Mouse (Mus musculus) layer of hippocampus, postnatal 25 days (tissue): ENCODE results near the gene Lmntd2. TPM values are rescaled to one million over a fixed set of nuclear protein-coding genes. Genes with fewer than 3 reads are reported as not detected.
A peak's percentile ranks its signal among the peaks of the same experiment; 100 is the strongest.
"Not testable (repeated sequence)": the region's sequence is repeated elsewhere in the genome, so short reads cannot be mapped to it uniquely, and the experiment has no call there.

Source experiments
- DNase-seq, 2 experiments: peaks; one replicate each; pipeline ENCODE4 v3.0.0; 2022; ENCODE audit warnings: mixed read lengths in 2 of 2, low spot score in 1 of 2; ENCODE audit errors: extremely low spot score in 1 of 2
- total RNA-seq, 2 experiments: library from RNA; stranded (reverse); gene quantifications; 2 replicates each; pipeline ENCODE4 v1.2.3; 2021

Lmntd2 gene
- total RNA-seq = not detected

- DNase-seq = no peak
These were observed at the start of gene Lmntd2 for GRCm38 (mm10) chr7:141213605-141214235. Gene Lmntd2 (minus strand): TSS chr7:141214080.

GRCm38 (mm10) chr7:141263640-141264039 is 49.8 kb upstream of the Lmntd2 start:
- no peak for DNase-seq

GRCm38 (mm10) chr7:141261480-141261879 is 47.6 kb upstream of the Lmntd2 start:
- no peak for DNase-seq

- DNase-seq = no peak
These were observed 42.3 kb upstream of the Lmntd2 start for GRCm38 (mm10) chr7:141256159-141256558.

GRCm38 (mm10) chr7:141250486-141250885 is 36.6 kb upstream of the Lmntd2 start:
- DNase-seq = not testable (repeated sequence)

DNA sequence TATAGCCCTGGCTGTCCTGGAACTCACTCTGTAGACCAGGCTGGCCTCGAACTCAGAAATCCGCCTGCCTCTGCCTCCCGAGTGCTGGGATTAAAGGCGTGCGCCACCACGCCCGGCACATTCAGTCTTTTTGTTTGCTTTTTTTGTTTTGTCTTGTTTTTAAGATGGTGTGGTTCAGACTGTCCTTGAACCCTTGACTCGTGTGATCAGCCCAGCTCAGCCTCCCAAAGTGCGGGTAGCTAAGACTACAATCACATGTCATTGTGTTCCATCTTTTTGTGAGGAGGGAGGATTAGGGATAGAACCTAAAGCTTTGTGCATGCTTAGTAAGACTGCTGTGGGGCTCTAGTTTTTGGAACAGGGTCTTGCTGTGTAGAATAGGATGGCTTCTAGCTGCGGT is 17.7 kb upstream of the Lmntd2 start:
- DNase-seq = no peak

DNA sequence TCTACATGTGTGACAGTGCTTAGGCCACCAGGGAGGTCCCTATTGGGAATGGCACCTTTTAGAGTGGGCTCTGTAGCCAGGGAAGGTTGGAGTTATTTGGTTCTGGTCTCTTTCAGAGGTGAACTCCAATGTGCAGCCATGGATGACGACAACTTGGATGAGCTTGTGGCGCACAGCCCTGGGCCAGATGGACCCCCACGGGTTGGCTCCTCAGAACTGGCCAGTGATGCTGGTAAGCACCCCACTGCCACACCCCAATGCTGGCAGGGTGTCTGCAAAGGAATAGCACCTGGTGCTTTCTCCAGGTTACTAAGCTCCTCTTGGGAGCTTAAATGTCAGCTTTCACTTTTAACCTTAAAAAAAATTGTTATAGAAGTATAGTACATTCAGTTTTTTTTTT is 17.2 kb upstream of the Lmntd2 start:
- DNase-seq = no peak

DNA sequence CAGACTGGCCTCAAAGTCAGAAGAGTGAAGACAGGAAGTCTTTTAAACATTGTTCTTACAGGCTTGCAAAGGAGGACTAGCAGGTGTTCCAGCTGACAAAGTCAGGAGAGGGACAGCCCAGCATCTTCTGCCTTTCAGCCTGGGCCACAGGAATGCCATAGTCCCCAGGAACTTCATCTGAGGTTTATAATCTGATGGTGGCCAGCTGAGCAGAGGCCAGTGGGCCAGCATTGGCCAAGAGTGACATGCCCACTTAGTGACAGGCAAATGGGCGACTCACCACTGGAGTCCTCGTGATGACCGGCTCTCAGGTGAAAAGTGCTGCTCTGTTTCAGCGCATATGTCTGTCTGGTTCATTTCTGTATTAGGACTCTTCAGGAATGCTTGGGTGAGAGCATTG is 16.7 kb upstream of the Lmntd2 start:
- DNase-seq = no peak

- no peak for DNase-seq
These were observed 15.8 kb upstream of the Lmntd2 start for GRCm38 (mm10) chr7:141229702-141230101.

DNA sequence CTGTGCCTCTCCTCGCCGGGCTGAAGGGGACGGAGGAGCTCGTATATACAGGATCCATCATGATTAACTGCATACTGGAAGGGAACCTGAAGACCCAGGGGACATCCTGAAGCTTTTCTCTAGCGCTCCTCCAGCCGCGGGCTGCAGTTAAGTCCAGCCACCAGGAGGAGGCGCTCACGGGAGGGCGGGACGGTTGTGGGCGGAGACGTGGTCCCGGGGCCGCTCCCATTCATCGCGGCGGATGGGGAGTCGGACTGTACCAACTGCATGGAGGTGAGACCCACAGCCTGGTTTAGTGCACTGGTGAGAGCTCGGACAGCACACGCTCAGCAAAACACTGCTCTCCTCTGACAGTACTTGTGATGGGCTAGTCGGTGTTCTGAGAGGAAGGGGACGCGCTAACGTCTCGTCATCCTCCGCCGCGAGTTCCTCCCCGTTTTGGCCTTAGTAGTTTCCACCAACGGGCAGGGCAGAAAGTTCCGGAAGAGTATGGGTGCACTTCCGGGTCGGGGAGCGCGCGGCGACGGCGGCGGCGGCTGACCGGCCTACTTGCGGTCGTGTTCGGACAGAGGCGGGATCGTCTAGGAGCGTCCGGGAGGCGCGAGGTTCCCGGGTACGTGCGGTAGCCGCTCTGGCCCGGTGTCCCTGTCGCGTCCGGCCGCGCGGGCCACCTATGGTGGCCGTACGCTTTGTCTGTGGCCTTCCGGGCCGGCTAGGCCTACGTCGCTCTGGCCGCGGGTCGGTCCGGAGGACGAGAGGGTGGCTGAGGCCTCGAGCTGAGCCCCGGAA is 14.6 kb upstream of the Lmntd2 start, which contains the start of gene Phrf1:
Phrf1 (plus strand) TSS at position 506 of the 789 bp plus-strand sequence.
- peak; percentile 97 to 98 for DNase-seq

GRCm38 (mm10) chr7:141227796-141228195 is 13.9 kb upstream of the Lmntd2 start:
- no peak for DNase-seq

- DNase-seq = no peak
These were observed 12.7 kb upstream of the Lmntd2 start for GRCm38 (mm10) chr7:141226535-141226934.

DNA sequence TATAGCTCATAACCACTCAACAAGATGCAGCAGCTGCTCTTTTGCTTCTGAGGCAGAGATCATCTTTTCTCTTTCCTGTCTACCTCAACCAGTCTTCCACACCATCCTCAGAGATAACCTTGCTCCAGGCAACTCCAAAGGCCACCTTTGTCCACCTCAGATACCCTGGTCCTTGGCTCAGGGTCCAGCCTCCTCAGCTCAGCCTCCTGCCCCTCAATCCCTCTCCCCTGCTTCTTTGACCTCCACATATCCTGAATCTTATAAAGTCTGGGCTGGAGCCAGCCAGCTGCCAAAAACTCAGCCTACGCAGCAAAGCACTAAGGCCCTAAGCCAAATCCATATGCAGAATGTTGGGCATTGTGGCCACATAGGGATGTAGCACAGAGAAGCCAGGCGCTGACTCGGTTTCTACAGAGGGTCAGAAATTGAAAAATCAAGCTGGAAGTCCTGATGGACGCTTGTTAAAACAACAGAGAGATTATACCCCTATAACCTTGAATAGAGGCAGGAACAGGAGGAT is 8.9 kb upstream of the Lmntd2 start:
- DNase-seq = no peak

- DNase-seq = no peak
These were observed 8.2 kb upstream of the Lmntd2 start for GRCm38 (mm10) chr7:141222126-141222467.

GRCm38 (mm10) chr7:141221249-141222125 is 7.6 kb upstream of the Lmntd2 start:
- peak; percentile 68 to 78 for DNase-seq

DNA sequence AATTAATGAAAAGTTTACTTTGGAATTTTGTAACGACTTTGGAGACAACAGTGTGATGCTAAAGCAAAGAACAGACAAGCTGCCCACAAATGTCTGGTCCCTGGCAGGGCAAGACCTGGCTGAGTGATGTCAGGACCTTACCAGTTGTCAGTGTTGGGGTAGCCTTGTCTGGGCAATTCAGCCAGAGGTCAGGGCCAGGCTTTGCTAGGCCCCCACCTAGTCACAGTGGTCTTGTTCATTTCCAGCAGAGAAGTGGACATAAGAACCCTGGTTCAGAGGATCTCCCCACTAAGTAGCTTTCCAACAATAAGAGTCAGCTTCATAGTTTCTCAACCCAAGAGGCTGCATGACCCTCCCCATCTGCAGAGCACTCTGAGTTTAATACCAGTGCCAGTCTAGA is 6.5 kb upstream of the Lmntd2 start:
- no peak for DNase-seq

DNA sequence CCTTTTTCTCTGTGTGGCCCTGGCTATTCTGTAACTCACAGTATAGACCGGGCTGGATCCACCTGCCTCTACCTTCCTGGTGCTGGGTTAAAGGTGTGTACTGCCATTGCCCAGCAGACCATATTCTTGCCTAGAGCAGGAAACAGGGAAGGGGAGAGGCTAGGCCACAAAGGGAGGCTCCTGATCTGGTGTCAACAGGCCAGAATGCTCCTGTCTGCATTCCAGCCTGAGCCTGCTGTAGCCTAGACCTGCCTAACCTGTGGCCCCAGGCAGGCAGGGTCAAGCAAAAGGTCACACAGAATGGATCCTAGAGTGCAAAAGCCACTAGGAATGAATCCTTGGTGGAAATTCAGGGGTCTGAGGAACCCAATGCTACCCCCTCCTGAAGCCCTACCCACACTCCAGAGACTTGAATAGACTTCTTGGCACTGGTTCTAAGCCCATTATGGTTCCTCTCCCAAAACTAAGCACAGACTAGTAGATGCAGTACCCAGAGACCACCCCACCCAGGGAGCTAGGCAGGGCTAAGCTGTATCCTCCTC is 5.7 kb upstream of the Lmntd2 start:
- DNase-seq = no peak

DNA sequence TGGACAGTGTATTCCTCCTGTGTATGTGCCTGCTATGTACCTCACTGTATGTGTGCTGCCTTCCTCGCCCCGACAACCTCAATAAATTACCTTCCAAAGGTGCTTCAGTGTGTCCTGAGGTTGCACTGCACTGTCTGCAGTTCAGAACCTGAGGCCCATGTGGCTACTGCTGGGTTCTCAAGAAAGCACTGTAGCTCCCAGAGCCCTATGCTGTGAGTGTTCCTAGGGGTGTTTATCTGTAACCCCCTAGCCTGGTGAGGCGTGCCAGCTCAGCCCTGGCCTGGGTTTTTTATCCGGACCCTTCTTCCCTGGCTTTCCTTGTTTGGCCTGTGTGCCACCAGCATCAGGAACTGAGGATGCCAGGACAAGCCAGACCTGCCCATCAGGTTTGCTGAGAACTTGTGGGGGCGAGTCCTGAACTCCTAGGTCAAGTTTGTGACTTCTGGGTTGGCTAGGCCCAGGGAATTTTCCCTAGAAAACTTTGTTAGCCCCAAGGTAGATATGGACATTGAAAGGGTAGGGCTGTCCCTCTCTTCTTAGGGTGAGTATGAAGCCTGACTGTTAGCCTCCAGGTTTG is 4.8 kb upstream of the Lmntd2 start:
- no peak for DNase-seq

GRCm38 (mm10) chr7:141218141-141218540 is 4.3 kb upstream of the Lmntd2 start:
- no peak for DNase-seq

- no peak for DNase-seq
These were observed 3.6 kb upstream of the Lmntd2 start for GRCm38 (mm10) chr7:141217343-141218013.
